Mouse (Mus musculus) neural tube, embryonic 13.5 days (tissue): ENCODE results near the gene Spock1. TPM values are rescaled to one million over a fixed set of nuclear protein-coding genes. Genes with fewer than 3 reads are reported as not detected.

Experiments
- ATAC-seq: fragments of 200-750 bp; cut with Nextera tagmentation; 2 replicates; pipeline ENCODE4 v1.8.0; 2017; ENCODE audit warnings: low read depth, mild to moderate bottlenecking, moderate TSS enrichment, moderate library complexity
- H3K27ac ChIP-seq: fragments of 300-500 bp; sonication (generic); replicated peaks from 2 replicates; pipeline ENCODE4 v1.5.1; 2015; ENCODE audit warnings: moderate library complexity, mild to moderate bottlenecking, inconsistent platforms
- H3K27me3 ChIP-seq: fragments of 300-500 bp; sonication (generic); 2 replicates; pipeline ENCODE4 v1.6.1; 2015; ENCODE audit warnings: mild to moderate bottlenecking, inconsistent platforms
- H3K36me3 ChIP-seq: fragments of 300-500 bp; sonication (generic); 2 replicates; pipeline ENCODE4 v1.6.1; 2015; ENCODE audit warnings: mild to moderate bottlenecking, inconsistent platforms
- H3K4me1 ChIP-seq: fragments of 300-500 bp; sonication (generic); replicated peaks from 2 replicates; pipeline ENCODE4 v1.6.1; 2015; ENCODE audit warnings: inconsistent platforms
- H3K4me2 ChIP-seq: fragments of 300-500 bp; sonication (generic); 2 replicates; pipeline ENCODE4 v1.6.1; 2015; ENCODE audit warnings: inconsistent platforms, mild to moderate bottlenecking, moderate library complexity
- H3K4me3 ChIP-seq: fragments of 300-500 bp; sonication (generic); 2 replicates; pipeline ENCODE4 v1.5.1; 2015; ENCODE audit warnings: mild to moderate bottlenecking, inconsistent platforms
- H3K9ac ChIP-seq: fragments of 300-500 bp; sonication (generic); 2 replicates; pipeline ENCODE4 v1.6.1; 2015; ENCODE audit warnings: moderate library complexity, mild to moderate bottlenecking, inconsistent platforms
- H3K9me3 ChIP-seq: fragments of 300-500 bp; sonication (generic); 2 replicates; pipeline ENCODE4 v1.6.1; 2016; ENCODE audit warnings: inconsistent platforms
- WGBS: fragments of 180-500 bp; shearing (Covaris S2); methylation state at CpG from one replicate; pipeline ENCODE4 v1.1.7; 2015; 5-methylcytosine and 5-hydroxymethylcytosine counted together
- polyA plus RNA-seq: library from polyadenylated mRNA; unstranded; fragments of >200 nt; fragmentation: Nextera tagmentation; extraction: Ambion mirVana; gene quantifications from 2 replicates; pipeline ENCODE4 v1.2.1, GENCODE M21; 2015

Gene Spock1
- polyA plus RNA-seq, 1 experiment from 2014 or later, result 90.2 TPM

GRCm38 (mm10) chr13:57555186-57555585, 352.9 kb downstream of the Spock1 start:
- H3K36me3 ChIP-seq, result no peaks in the 10 kb centered on the region
- H3K9me3 ChIP-seq, result no peaks in the 10 kb centered on the region
- H3K4me3 ChIP-seq, result no peak overlapping the region
- H3K4me1 ChIP-seq, result no peaks in the 10 kb centered on the region
- no peaks in the 10 kb centered on the region for H3K27me3 ChIP-seq
- no peak for ATAC-seq
- H3K27ac ChIP-seq, result no peak overlapping the region
- H3K4me2 ChIP-seq, result no peak overlapping the region
- H3K9ac ChIP-seq, result no peak overlapping the region
- 70% methylated on average over 4 of the region's 4 CpGs for WGBS

- Histone ChIP-seq H3K36me3 (no peaks in the 10 kb centered on the region), H3K4me3 (no peak overlapping the region), H3K9ac (no peak overlapping the region), H3K4me1 (peaks cover 8% of the 10 kb centered on the region; the same call in 1 of the 2 replicates), H3K9me3 (no peaks in the 10 kb centered on the region), H3K27me3 (no peaks in the 10 kb centered on the region), H3K27ac (no peak overlapping the region), H3K4me2 (no peak overlapping the region)
- 29% methylated on average over 5 of the region's 5 CpGs for WGBS
- peak; percentile 40; the same call in 1 of the 2 replicates for ATAC-seq
Measured at GRCm38 (mm10) chr13:57549743-57550142, 358.4 kb downstream of the Spock1 start.

- no peak overlapping the region for H3K4me2 ChIP-seq
- 0 out of 2 replicates have a peak, but pooled peaks cover 4% of the 10 kb centered on the region for H3K4me1 ChIP-seq
- no peaks in the 10 kb centered on the region for H3K9me3 ChIP-seq
- no peak overlapping the region for H3K27ac ChIP-seq
- no peak overlapping the region for H3K4me3 ChIP-seq
- H3K9ac ChIP-seq, result no peak overlapping the region
- no peaks in the 10 kb centered on the region for H3K36me3 ChIP-seq
- ATAC-seq, result no peak
- H3K27me3 ChIP-seq, result no peaks in the 10 kb centered on the region
- 83% methylated on average over 8 of the region's 8 CpGs for WGBS
Measured at GRCm38 (mm10) chr13:57536988-57537547, 371.1 kb downstream of the Spock1 start.

GRCm38 (mm10) chr13:57534325-57534724, 373.8 kb downstream of the Spock1 start:
- Histone ChIP-seq H3K27me3 (no peaks in the 10 kb centered on the region), H3K4me3 (no peak overlapping the region), H3K9ac (no peak overlapping the region), H3K4me1 (peaks cover 19% of the 10 kb centered on the region), H3K9me3 (no peaks in the 10 kb centered on the region), H3K36me3 (no peaks in the 10 kb centered on the region), H3K27ac (no peak overlapping the region), H3K4me2 (no peak overlapping the region)
- no peak for ATAC-seq
- WGBS, result 93% methylated on average over 7 of the region's 7 CpGs

- H3K36me3 ChIP-seq, result no peaks in the 10 kb centered on the region
- no peaks in the 10 kb centered on the region for H3K27me3 ChIP-seq
- no peaks in the 10 kb centered on the region for H3K9me3 ChIP-seq
- no peak overlapping the region for H3K4me2 ChIP-seq
- H3K9ac ChIP-seq, result no peak overlapping the region
- no peak overlapping the region for H3K27ac ChIP-seq
- H3K4me3 ChIP-seq, result no peak overlapping the region
- H3K4me1 ChIP-seq, result peaks cover 20% of the 10 kb centered on the region
- no peak for ATAC-seq
Measured at GRCm38 (mm10) chr13:57525946-57526345, 382.2 kb downstream of the Spock1 start.

- H3K27ac ChIP-seq, result no peak overlapping the region
- H3K4me3 ChIP-seq, result no peak overlapping the region
- H3K4me1 ChIP-seq, result peaks cover 16% of the 10 kb centered on the region
- ATAC-seq, result no peak
- H3K9me3 ChIP-seq, result no peaks in the 10 kb centered on the region
- no peak overlapping the region for H3K9ac ChIP-seq
- no peaks in the 10 kb centered on the region for H3K27me3 ChIP-seq
- no peak overlapping the region for H3K4me2 ChIP-seq
- H3K36me3 ChIP-seq, result no peaks in the 10 kb centered on the region
- WGBS, result 86% methylated on average over 3 of the region's 3 CpGs
Measured at GRCm38 (mm10) chr13:57524546-57524945, 383.6 kb downstream of the Spock1 start.

- no peak for ATAC-seq
- H3K4me2 ChIP-seq, result no peak overlapping the region
- H3K27ac ChIP-seq, result no peak overlapping the region
- no peaks in the 10 kb centered on the region for H3K27me3 ChIP-seq
- H3K9me3 ChIP-seq, result no peaks in the 10 kb centered on the region
- 75% methylated on average over 5 of the region's 5 CpGs for WGBS
- peaks cover 15% of the 10 kb centered on the region for H3K4me1 ChIP-seq
- no peak overlapping the region for H3K4me3 ChIP-seq
- no peaks in the 10 kb centered on the region for H3K36me3 ChIP-seq
- no peak overlapping the region for H3K9ac ChIP-seq
Measured at GRCm38 (mm10) chr13:57523366-57523765, 384.8 kb downstream of the Spock1 start.

- Histone ChIP-seq H3K4me3 (no peak overlapping the region), H3K9ac (no peak overlapping the region), H3K27me3 (no peaks in the 10 kb centered on the region), H3K27ac (no peak overlapping the region), H3K36me3 (no peaks in the 10 kb centered on the region), H3K4me1 (peaks cover 15% of the 10 kb centered on the region), H3K4me2 (no peak overlapping the region), H3K9me3 (no peaks in the 10 kb centered on the region)
- 78% methylated on average over 4 of the region's 4 CpGs for WGBS
- no peak for ATAC-seq
Measured at GRCm38 (mm10) chr13:57522319-57522718, 385.8 kb downstream of the Spock1 start.

GRCm38 (mm10) chr13:57521152-57521551, 387.0 kb downstream of the Spock1 start:
- H3K36me3 ChIP-seq, result no peaks in the 10 kb centered on the region
- no peaks in the 10 kb centered on the region for H3K27me3 ChIP-seq
- no peak overlapping the region for H3K9ac ChIP-seq
- no peak for ATAC-seq
- WGBS, result 19% methylated on average over 3 of the region's 3 CpGs
- H3K4me3 ChIP-seq, result no peak overlapping the region
- no peak overlapping the region for H3K27ac ChIP-seq
- H3K4me2 ChIP-seq, result no peak overlapping the region
- H3K4me1 ChIP-seq, result peaks cover 15% of the 10 kb centered on the region
- no peaks in the 10 kb centered on the region for H3K9me3 ChIP-seq

GRCm38 (mm10) chr13:57519790-57520189, 388.3 kb downstream of the Spock1 start:
- Histone ChIP-seq H3K27ac (peak overlapping the region; percentile 33; the same call in 1 of the 2 replicates), H3K4me1 (peaks cover 16% of the 10 kb centered on the region), H3K9ac (no peak overlapping the region), H3K4me3 (no peak overlapping the region), H3K36me3 (no peaks in the 10 kb centered on the region), H3K9me3 (no peaks in the 10 kb centered on the region), H3K4me2 (no peak overlapping the region), H3K27me3 (no peaks in the 10 kb centered on the region)
- 55% methylated on average over 11 of the region's 11 CpGs for WGBS
- ATAC-seq, result no peak

- no peak overlapping the region for H3K4me2 ChIP-seq
- no peak overlapping the region for H3K27ac ChIP-seq
- H3K9ac ChIP-seq, result no peak overlapping the region
- H3K4me1 ChIP-seq, result peaks cover 22% of the 10 kb centered on the region
- 80% methylated on average over 11 of the region's 11 CpGs for WGBS
- H3K4me3 ChIP-seq, result no peak overlapping the region
- ATAC-seq, result no peak
- H3K36me3 ChIP-seq, result no peaks in the 10 kb centered on the region
- no peaks in the 10 kb centered on the region for H3K27me3 ChIP-seq
- no peaks in the 10 kb centered on the region for H3K9me3 ChIP-seq
Measured at GRCm38 (mm10) chr13:57515737-57516136, 392.4 kb downstream of the Spock1 start.

GRCm38 (mm10) chr13:57501552-57501951, 406.6 kb downstream of the Spock1 start:
- WGBS, result 86% methylated on average over 7 of the region's 7 CpGs
- Histone ChIP-seq H3K27ac (no peak overlapping the region), H3K4me2 (no peak overlapping the region)

GRCm38 (mm10) chr13:57496778-57497177, 411.4 kb downstream of the Spock1 start:
- no peak overlapping the region for H3K4me3 ChIP-seq
- H3K9ac ChIP-seq, result no peak overlapping the region
- H3K4me2 ChIP-seq, result no peak overlapping the region
- WGBS, result 81% methylated on average over 7 of the region's 7 CpGs
- no peak for ATAC-seq
- no peaks in the 10 kb centered on the region for H3K9me3 ChIP-seq
- no peaks in the 10 kb centered on the region for H3K4me1 ChIP-seq
- no peaks in the 10 kb centered on the region for H3K27me3 ChIP-seq
- H3K36me3 ChIP-seq, result no peaks in the 10 kb centered on the region
- no peak overlapping the region for H3K27ac ChIP-seq

More at GRCm38 (mm10) chr13:57501552-57501951, 406.6 kb downstream of the Spock1 start:
- Histone ChIP-seq H3K9ac (no peak overlapping the region), H3K9me3 (no peaks in the 10 kb centered on the region; the same call in 1 of the 2 replicates), H3K4me1 (no peaks in the 10 kb centered on the region), H3K27me3 (no peaks in the 10 kb centered on the region), H3K4me3 (no peak overlapping the region), H3K36me3 (no peaks in the 10 kb centered on the region)
- ATAC-seq, result no peak
